Mouse (Mus musculus) intestine, postnatal 0 days (tissue): ENCODE measurements around the gene Creb3l4. TPM values are rescaled to one million over a fixed set of nuclear protein-coding genes. Genes with fewer than 3 reads are reported as not detected.
A peak's percentile ranks its signal among the peaks of the same experiment; 100 is the strongest.

ENCODE experiments used
- ATAC-seq: fragments of 200-750 bp; cut with Nextera tagmentation; 2 replicates; pipeline ENCODE4 v1.8.0; 2017; ENCODE audit warnings: mild to moderate bottlenecking, moderate TSS enrichment, moderate library complexity
- H3K27ac ChIP-seq: fragments of 300-500 bp; sonication (generic); 2 replicates; pipeline ENCODE4 v1.5.1; 2014; ENCODE audit warnings: mild to moderate bottlenecking, low read depth, low read length, moderate library complexity
- H3K27me3 ChIP-seq: fragments of 300-500 bp; sonication (generic); replicated peaks from 2 replicates; pipeline ENCODE4 v1.6.1; 2014; ENCODE audit warnings: low read length, mixed read lengths; ENCODE audit not compliant: control insufficient read depth, insufficient read depth
- H3K36me3 ChIP-seq: fragments of 300-500 bp; sonication (generic); 2 replicates; pipeline ENCODE4 v1.6.1; 2014; ENCODE audit warnings: mild to moderate bottlenecking, moderate library complexity; ENCODE audit not compliant: control insufficient read depth, insufficient read depth
- H3K4me1 ChIP-seq: fragments of 300-500 bp; sonication (generic); replicated peaks from 2 replicates; pipeline ENCODE4 v1.6.1; 2014; ENCODE audit warnings: antibody characterized with exemption, low read length, mixed read lengths; ENCODE audit not compliant: control insufficient read depth, insufficient read depth
- H3K4me2 ChIP-seq: fragments of 300-500 bp; sonication (generic); replicated peaks from 2 replicates; pipeline ENCODE4 v1.6.1; 2014; ENCODE audit warnings: low read depth, mild to moderate bottlenecking, moderate library complexity
- H3K4me3 ChIP-seq: fragments of 300-500 bp; sonication (generic); 2 replicates; pipeline ENCODE4 v1.5.1; 2014; ENCODE audit warnings: low read depth, low read length
- H3K9ac ChIP-seq: fragments of 300-500 bp; sonication (generic); 2 replicates; pipeline ENCODE4 v1.6.1; 2014; ENCODE audit warnings: mild to moderate bottlenecking, low read depth, low read length
- H3K9me3 ChIP-seq: fragments of 300-500 bp; sonication (generic); 2 replicates; pipeline ENCODE4 v1.6.1; 2016; ENCODE audit warnings: mixed run types; ENCODE audit not compliant: control insufficient read depth
- CTCF ChIP-seq: sonication (generic); IDR thresholded peaks from 2 replicates; pipeline ENCODE4 v1.5.1; 2016; ENCODE audit warnings: low read depth, mild to moderate bottlenecking, control low read depth, antibody characterized with exemption, moderate library complexity
- WGBS: fragments of 180-500 bp; shearing (Covaris S2); extraction: QIAGEN DNeasy Blood & Tissue Kit; methylation state at CpG from one replicate; pipeline ENCODE4 v1.1.7; 2014; 5-methylcytosine and 5-hydroxymethylcytosine counted together
- polyA plus RNA-seq: library from polyadenylated mRNA; unstranded; fragments of >200 nt; fragmentation: Nextera tagmentation; extraction: Ambion mirVana; gene quantifications from 2 replicates; pipeline ENCODE4 v1.2.1, GENCODE M21; 2015

Gene Creb3l4
- polyA plus RNA-seq, 1 experiment from 2014 or later, result 8.6 TPM

DNA sequence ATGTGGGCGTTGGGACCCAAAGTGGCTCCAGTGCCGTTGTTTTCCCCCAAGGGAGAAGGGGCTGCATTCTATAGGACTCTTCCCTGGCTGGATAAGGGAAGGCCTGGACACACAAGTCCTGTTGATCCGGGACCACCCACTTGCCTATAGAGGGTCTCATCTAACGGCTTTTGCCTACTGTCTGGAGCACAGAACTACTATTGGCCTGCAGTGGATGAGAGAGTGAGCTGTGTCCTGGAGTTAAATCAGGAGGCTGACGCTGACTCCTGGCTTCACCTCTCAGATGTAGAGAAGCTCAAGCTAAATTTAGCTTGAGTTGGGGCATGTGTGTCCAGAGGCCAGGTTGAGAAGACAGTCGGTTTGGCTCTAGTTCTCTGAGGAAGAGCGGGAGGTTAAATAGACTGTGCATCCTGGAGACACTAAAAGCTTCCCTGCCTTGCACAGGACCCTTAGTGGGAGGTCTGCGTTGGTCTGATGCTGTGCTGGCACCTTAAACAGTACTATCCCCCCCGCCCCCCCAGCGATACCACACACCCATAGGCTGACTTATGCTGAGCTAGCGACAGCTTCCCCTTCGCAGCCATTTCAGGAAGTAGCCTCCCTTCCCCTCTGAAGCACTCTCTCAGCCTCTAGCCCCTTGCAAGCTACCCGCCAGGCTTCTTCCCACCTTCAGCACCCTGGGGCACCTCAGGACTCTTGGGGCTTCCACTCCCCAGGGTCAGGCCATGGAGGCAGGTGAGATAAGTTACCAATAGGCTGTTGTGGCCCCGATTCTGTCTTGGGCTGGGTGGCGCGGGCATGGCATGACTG is 22.8 kb upstream of the Creb3l4 start:
- H3K27ac ChIP-seq, result peak overlapping the region; percentile 94
- peaks cover 27% of the 10 kb centered on the region for H3K36me3 ChIP-seq
- no peaks in the 10 kb centered on the region; the same call in 1 of the 2 replicates for H3K4me1 ChIP-seq
- H3K9me3 ChIP-seq, result no peaks in the 10 kb centered on the region
- ATAC-seq, result no peak; the same call in 1 of the 2 replicates
- H3K27me3 ChIP-seq, result no peaks in the 10 kb centered on the region
- peak overlapping the region; percentile 80 for H3K9ac ChIP-seq
- no peak for TF ChIP-seq CTCF
- H3K4me3 ChIP-seq, result peak overlapping the region; percentile 69
- peak overlapping the region; percentile 84 for H3K4me2 ChIP-seq
- 30% methylated on average over 16 of the region's 16 CpGs for WGBS

DNA sequence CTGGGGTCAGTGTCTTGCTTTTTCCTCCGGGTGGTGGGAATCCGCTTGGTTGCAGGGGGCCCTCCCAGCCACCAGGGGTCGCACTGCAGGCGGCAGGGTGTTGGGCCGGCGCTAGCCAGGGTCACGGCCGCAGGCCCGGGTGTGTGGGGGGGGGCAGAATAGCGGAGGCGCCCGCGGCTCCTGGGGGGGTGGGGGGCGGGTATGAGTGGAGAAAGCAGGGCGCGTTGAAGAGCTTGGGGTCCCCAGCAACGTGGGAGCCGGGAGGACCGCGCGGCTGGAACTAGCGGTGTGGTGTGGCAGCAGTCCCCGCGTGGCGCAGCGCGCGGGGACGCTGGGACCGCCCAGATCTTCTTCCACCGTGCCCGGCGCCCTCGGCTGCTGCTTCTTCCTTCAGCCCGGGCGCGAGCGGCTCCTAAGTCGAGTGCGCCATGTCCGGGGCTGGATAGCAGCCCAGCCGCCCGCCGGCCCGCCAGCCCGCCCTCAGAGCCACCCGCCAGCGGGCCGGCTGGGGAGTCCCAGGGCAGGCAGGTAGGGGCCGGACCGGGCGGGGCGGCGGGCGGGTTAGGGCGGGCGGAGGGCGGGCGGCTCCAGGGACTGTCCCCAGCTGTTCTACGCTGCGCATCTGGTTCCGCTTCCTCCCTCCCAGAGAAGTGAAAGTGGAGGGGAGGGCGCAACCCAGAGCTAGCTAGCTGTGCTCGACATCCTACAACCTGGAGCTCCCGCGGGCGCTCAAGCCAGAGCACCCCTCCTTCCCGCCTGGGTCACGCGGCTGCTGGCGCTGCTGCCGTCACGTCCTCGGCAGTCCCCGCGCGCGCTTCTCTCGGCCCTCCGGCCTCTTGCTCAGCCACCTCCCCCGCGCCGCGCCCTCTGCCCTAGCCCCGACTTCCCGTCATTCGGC is 22.0 kb upstream of the Creb3l4 start, which contains the start of gene Dennd4b:
Gene Dennd4b, plus strand, starts transcription at position 152 of the 898 bp plus-strand sequence.
- TF ChIP-seq CTCF, result peak; percentile 92
- Histone ChIP-seq H3K9me3 (no peaks in the 10 kb centered on the region), H3K4me3 (peak within 1 kb of the TSS; percentile 69), H3K27me3 (no peaks in the 10 kb centered on the region), H3K36me3 (peaks cover 36% of the 10 kb centered on the region), H3K27ac (peak within 1 kb of the TSS; percentile 94), H3K4me1 (no peaks in the 10 kb centered on the region; the same call in 1 of the 2 replicates), H3K4me2 (peak within 1 kb of the TSS; percentile 84), H3K9ac (peak within 1 kb of the TSS; percentile 80)
- ATAC-seq, result peak; percentile 90
- WGBS, result under 1% methylated on average over 71 of the region's 87 CpGs

DNA sequence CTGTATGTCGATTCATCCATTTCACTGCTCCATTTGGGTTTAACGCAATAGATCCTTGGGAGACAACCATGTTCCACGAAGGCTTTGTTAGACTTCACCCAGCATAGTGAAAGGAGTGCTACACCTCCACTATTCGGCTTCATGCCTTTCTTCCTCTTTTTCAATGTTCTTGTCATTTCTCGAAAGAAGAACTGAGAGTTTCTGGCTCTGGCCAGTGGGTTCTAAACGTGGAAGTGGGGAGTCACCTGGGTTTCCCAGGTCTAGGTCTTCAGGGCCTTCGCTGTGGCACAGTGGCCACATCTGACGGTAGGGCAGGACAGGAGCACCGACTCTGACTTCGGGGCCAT is 21.3 kb upstream of the Creb3l4 start:
- 34% methylated on average over 10 of the region's 10 CpGs for WGBS
- H3K4me2 ChIP-seq, result peak overlapping the region; percentile 84

DNA sequence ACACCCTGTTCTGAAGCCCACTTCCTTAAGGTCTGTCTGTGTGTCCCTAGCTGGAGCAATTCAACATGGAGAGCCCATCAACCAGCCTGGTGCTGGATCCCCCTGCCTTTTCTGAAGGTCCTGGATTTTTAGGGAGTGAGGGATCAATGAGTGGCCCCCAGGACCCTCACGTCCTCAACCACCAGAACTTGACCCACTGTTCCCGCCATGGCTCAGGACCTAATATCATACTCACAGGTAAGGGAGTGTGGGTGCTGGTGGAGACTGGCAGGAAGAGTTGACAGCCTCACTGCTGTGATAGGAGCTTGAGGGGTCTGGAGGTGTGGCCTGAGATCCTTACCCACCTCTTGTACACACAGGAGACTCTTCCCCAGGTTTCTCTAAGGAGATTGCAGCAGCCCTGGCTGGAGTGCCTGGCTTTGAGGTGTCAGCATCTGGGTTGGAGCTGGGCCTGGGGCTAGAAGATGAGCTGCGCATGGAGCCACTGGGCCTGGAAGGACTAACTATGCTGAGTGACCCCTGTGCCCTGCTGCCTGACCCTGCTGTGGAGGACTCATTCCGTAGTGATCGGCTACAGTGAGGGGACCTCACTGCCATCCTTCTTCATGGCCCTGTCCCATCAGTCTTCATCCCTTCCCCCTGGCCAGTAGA is 19.9 kb upstream of the Creb3l4 start:
- Histone ChIP-seq H3K27me3 (no peaks in the 10 kb centered on the region), H3K27ac (no peak overlapping the region), H3K9ac (no peak overlapping the region), H3K4me2 (no peak overlapping the region), H3K36me3 (peaks cover 53% of the 10 kb centered on the region), H3K4me3 (no peak overlapping the region), H3K9me3 (no peaks in the 10 kb centered on the region), H3K4me1 (no peaks in the 10 kb centered on the region; the same call in 1 of the 2 replicates)
- WGBS, result 95% methylated on average over 5 of the region's 5 CpGs
- no peak for ATAC-seq
- TF ChIP-seq CTCF, result no peak

More for the DNA sequence above, 21.3 kb upstream of the Creb3l4 start:
- H3K27me3 ChIP-seq, result no peaks in the 10 kb centered on the region
- H3K9me3 ChIP-seq, result no peaks in the 10 kb centered on the region
- 0 out of 2 replicates have a peak overlapping the region, but pooled peaks have one; percentile 94 for H3K27ac ChIP-seq
- H3K4me3 ChIP-seq, result peak overlapping the region; percentile 69
- H3K4me1 ChIP-seq, result no peaks in the 10 kb centered on the region; the same call in 1 of the 2 replicates
- no peak for ATAC-seq
- H3K36me3 ChIP-seq, result peaks cover 42% of the 10 kb centered on the region
- peak overlapping the region; percentile 80; the same call in 1 of the 2 replicates for H3K9ac ChIP-seq
- TF ChIP-seq CTCF, result no peak

DNA sequence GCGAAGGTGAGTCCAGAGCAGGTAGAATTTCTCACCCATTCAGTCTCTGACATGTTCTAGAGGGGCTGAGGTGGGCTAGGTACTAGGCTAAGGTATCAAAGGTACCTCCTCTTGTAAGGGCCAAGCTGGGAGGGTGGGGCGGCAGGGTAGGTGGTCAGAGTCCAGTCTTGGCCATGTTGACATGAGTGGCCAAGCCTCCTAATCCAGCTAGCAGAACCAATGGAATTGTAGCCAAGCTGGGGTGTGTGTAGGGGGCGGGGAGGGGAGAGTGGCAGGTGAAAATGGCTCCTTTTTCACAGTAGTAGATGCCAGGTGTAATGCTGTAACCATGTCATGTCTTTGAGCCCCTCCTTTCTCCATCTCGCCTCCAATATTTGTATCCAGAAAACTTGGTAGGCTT is 15.2 kb upstream of the Creb3l4 start:
- TF ChIP-seq CTCF, result no peak
- H3K9ac ChIP-seq, result no peak overlapping the region
- ATAC-seq, result no peak
- H3K4me3 ChIP-seq, result no peak overlapping the region
- no peak overlapping the region for H3K4me2 ChIP-seq
- H3K4me1 ChIP-seq, result 0 out of 2 replicates have a peak, but pooled peaks cover 4% of the 10 kb centered on the region
- no peaks in the 10 kb centered on the region for H3K9me3 ChIP-seq
- peaks cover 57% of the 10 kb centered on the region for H3K36me3 ChIP-seq
- H3K27me3 ChIP-seq, result no peaks in the 10 kb centered on the region
- H3K27ac ChIP-seq, result no peak overlapping the region
- WGBS, result 67% methylated on average over 4 of the region's 4 CpGs
